ENCODE assay signal across 19 mouse cellular contexts in the genomic region with DNA sequence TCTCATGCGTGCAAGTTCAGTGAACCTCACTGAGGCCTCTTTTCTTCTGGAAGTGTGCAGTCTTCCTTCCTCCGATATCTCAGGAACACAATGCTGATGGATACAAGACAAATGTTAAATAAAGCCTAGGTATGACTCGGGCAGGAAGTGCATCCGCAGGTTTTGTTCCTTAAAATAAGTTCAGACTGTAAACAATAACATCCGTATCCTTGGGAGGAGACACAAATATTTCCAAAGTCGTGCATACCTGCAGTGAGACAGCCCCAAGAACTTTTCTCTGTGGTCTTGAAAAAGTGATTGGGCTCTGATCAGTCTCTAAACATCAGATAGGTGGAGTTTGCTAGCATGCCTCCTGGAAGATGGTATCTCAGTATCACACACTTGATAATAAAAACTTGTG. TPM values are rescaled to one million over a fixed set of nuclear protein-coding genes. Genes with fewer than 3 reads are reported as not detected.
DNase-seq lines count a peak whose midpoint lies in the region; ATAC-seq and TF ChIP-seq lines count a peak whose summit lies in the region.
"Had no signal": no experiment of that assay in that cellular context is flagged by ENCODE, and none has a peak within 500 bp of the region (broad histone marks: within the 10 kb centered on the region; RNA-seq: fewer than 3 reads in every experiment).

No protein-coding gene starts in this region.

- TF ChIP-seq POLR2A in heart, adult 2 months (IDR thresholded peaks at IDR 0.05; ENCODE audit: insufficient read depth, low read depth, low read length): no peak

- peaks cover 95% of the 10 kb centered on the region for H3K36me3 ChIP-seq in heart, adult 2 months (ENCODE audit: control insufficient read depth, insufficient read depth, low read length)
- peaks cover 45% of the 10 kb centered on the region for H3K36me3 ChIP-seq in heart, postnatal 0 days (replicated peaks; ENCODE audit: control insufficient read depth, insufficient read depth, low read length)
- H3K36me3 ChIP-seq in heart, embryonic 10.5 days: peaks cover 37% of the 10 kb centered on the region; the same call in 1 of the 2 replicates
- 0 out of 2 replicates have a peak, but pooled peaks cover 6% of the 10 kb centered on the region for H3K36me3 ChIP-seq in lung, postnatal 0 days (ENCODE audit: insufficient read depth, low read length)
- H3K36me3 ChIP-seq: embryonic facial prominence, embryonic 13.5 days; forebrain, embryonic 12.5 days; hindbrain, embryonic 10.5 days; intestine, embryonic 15.5 days had no signal

- no peak for TF ChIP-seq EP300 in heart, adult 2 months (IDR thresholded peaks at IDR 0.05; ENCODE audit: insufficient read depth, low read depth, low read length)
- no peak for TF ChIP-seq EP300 in heart, postnatal 0 days (IDR thresholded peaks at IDR 0.05; ENCODE audit: low read depth)
- TF ChIP-seq EP300 in lung, postnatal 0 days (IDR thresholded peaks at IDR 0.05): peak; percentile 80

- intact Hi-C loops in heart, adult 2 months (cut with DNase I): loop anchor here (2.0 to 5.0 kb wide), 3 partner anchors 13 to 189 kb away; no protein-coding TSS in a partner anchor
- intact Hi-C loops in heart, postnatal 36 days (cut with DNase I): no loop called here

- no peaks in the 10 kb centered on the region for H3K27me3 ChIP-seq in heart, adult 2 months (ENCODE audit: control insufficient read depth, insufficient read depth, low read length)
- H3K27me3 ChIP-seq in heart, postnatal 0 days (ENCODE audit: control insufficient read depth, insufficient read depth, low read length): no peaks in the 10 kb centered on the region
- no peaks in the 10 kb centered on the region for H3K27me3 ChIP-seq in heart, embryonic 10.5 days (ENCODE audit: insufficient read depth, poor library complexity, severe bottlenecking)
- no peaks in the 10 kb centered on the region for H3K27me3 ChIP-seq in lung, postnatal 0 days (replicated peaks; ENCODE audit: insufficient read depth, low read length)
- H3K27me3 ChIP-seq: CH12.LX; embryonic facial prominence, embryonic 13.5 days; forebrain, embryonic 12.5 days; intestine, embryonic 15.5 days; Patski had no signal

- peak in 1 of 2 experiments; percentile 25 for DNase-seq in heart, adult 2 months
- no peak for DNase-seq in heart, postnatal 36 days
- DNase-seq in heart, postnatal 0 days (ENCODE audit: low spot score): no peak
- DNase-seq in heart, embryonic 10.5 days (ENCODE audit: low spot score): no peak
- no peak for DNase-seq in lung, postnatal 0 days (ENCODE audit: low spot score)
- no peak for DNase-seq in lung, postnatal 25 days (ENCODE audit: low spot score)
- DNase-seq: adrenal gland, postnatal 14 days; cerebellum, adult 18-20 months; cerebellum, adult 9-11 months; cerebellum, postnatal 36 days; gastrocnemius, postnatal 25 days had no signal

- H3K4me1 ChIP-seq in heart, adult 2 months (ENCODE audit: control insufficient read depth, insufficient read depth, low read length): peaks cover 52% of the 10 kb centered on the region
- peaks cover 92% of the 10 kb centered on the region for H3K4me1 ChIP-seq in heart, postnatal 0 days (ENCODE audit: control insufficient read depth, insufficient read depth)
- peaks cover 88% of the 10 kb centered on the region for H3K4me1 ChIP-seq in heart, embryonic 10.5 days
- peaks cover 3% of the 10 kb centered on the region; the same call in 1 of the 2 replicates for H3K4me1 ChIP-seq in lung, postnatal 0 days (ENCODE audit: insufficient read depth, low read depth, low read length)

- H3K79me2 ChIP-seq in heart, adult 2 months (replicated peaks; ENCODE audit: control insufficient read depth, insufficient read depth, low read length): peaks cover 9% of the 10 kb centered on the region

- no peak overlapping the region for H3K4me2 ChIP-seq in heart, postnatal 0 days (ENCODE audit: low read depth, low read length)
- no peak overlapping the region for H3K4me2 ChIP-seq in lung, postnatal 0 days (replicated peaks; ENCODE audit: low read depth, low read length)
- H3K4me2 ChIP-seq: embryonic facial prominence, embryonic 13.5 days; forebrain, embryonic 12.5 days; hindbrain, embryonic 14.5 days; intestine, embryonic 15.5 days had no signal

- 50% methylated on average over 6 of the region's 6 CpGs for WGBS in heart, adult 2 months
- WGBS in heart, postnatal 0 days: 63% methylated on average over 6 of the region's 6 CpGs
- 80% methylated on average over 6 of the region's 6 CpGs for WGBS in heart, embryonic 10.5 days
- 63% methylated on average over 6 of the region's 6 CpGs for WGBS in lung, postnatal 0 days

- no peaks in the 10 kb centered on the region for H3K9me3 ChIP-seq in heart, postnatal 0 days (replicated peaks; ENCODE audit: control insufficient read depth, low read length)
- no peaks in the 10 kb centered on the region for H3K9me3 ChIP-seq in heart, embryonic 10.5 days
- no peaks in the 10 kb centered on the region for H3K9me3 ChIP-seq in lung, postnatal 0 days (ENCODE audit: low read length)
- H3K9me3 ChIP-seq: embryonic facial prominence, embryonic 13.5 days; forebrain, embryonic 12.5 days; hindbrain, embryonic 10.5 days; intestine, embryonic 15.5 days had no signal

- no peak for TF ChIP-seq CTCF in heart, adult 2 months (IDR thresholded peaks at IDR 0.05)
- no peak for TF ChIP-seq CTCF in heart, postnatal 0 days (IDR thresholded peaks at IDR 0.05; ENCODE audit: low read depth)
- TF ChIP-seq CTCF in lung, postnatal 0 days (IDR thresholded peaks at IDR 0.05): no peak

- no peak overlapping the region for H3K9ac ChIP-seq in heart, adult 2 months (ENCODE audit: low read depth, low read length)
- no peak overlapping the region for H3K9ac ChIP-seq in heart, postnatal 0 days (replicated peaks; ENCODE audit: low read depth, low read length)
- no peak overlapping the region for H3K9ac ChIP-seq in lung, postnatal 0 days (replicated peaks; ENCODE audit: low read depth)
- H3K9ac ChIP-seq: embryonic facial prominence, embryonic 13.5 days; forebrain, embryonic 12.5 days; hindbrain, embryonic 14.5 days; intestine, embryonic 15.5 days had no signal

- peak overlapping the region; percentile 77 for H3K27ac ChIP-seq in heart, adult 2 months
- H3K27ac ChIP-seq in heart, postnatal 0 days (ENCODE audit: low read depth): peak overlapping the region; percentile 81
- no peak overlapping the region for H3K27ac ChIP-seq in heart, embryonic 10.5 days
- no peak overlapping the region for H3K27ac ChIP-seq in lung, postnatal 0 days (ENCODE audit: low read length)
- H3K27ac ChIP-seq: embryonic facial prominence, embryonic 13.5 days; hindbrain, embryonic 10.5 days; hindbrain, embryonic 14.5 days; intestine, embryonic 15.5 days had no signal

- ATAC-seq in heart, postnatal 0 days (ENCODE audit: insufficient read depth, low read depth): no peak
- peak; percentile 23; the same call in 1 of the 2 replicates for ATAC-seq in lung, postnatal 0 days
- ATAC-seq: activated CD4-positive, CD25-positive, alpha-beta regulatory T cell, adult 4 months; intestine, embryonic 15.5 days; Patski had no signal

- no peak overlapping the region for H3K4me3 ChIP-seq in heart, adult 2 months
- H3K4me3 ChIP-seq in heart, postnatal 0 days (ENCODE audit: low read depth, low read length): no peak overlapping the region
- H3K4me3 ChIP-seq in heart, embryonic 10.5 days: no peak overlapping the region
- H3K4me3 ChIP-seq in lung, postnatal 0 days (ENCODE audit: low read depth, low read length): no peak overlapping the region
- H3K4me3 ChIP-seq: embryonic facial prominence, embryonic 13.5 days; forebrain, embryonic 12.5 days; hindbrain, embryonic 10.5 days; intestine, embryonic 15.5 days had no signal

RNA-seq across cellular contexts. Expression of gene Nrp1, which starts 15.0 kb away (rescaled TPM):
- total RNA-seq in heart, adult 2 months (2021): 100 to 1,000 TPM; 115 TPM
- 64.5 and 101 TPM in 2 replicates for polyA plus RNA-seq in heart, adult 2 months (2012; rRNA removed)
- total RNA-seq in heart, postnatal 36 days (2021): 100 to 1,000 TPM; 100 to 116 TPM
- 122 and 126 TPM in 2 replicates for total RNA-seq in heart, postnatal 0 days (2014; rRNA removed; ENCODE audit: low replicate concordance)
- 90.5 TPM in 2 replicates for polyA plus RNA-seq in heart, postnatal 0 days (2015; fragmentation: Nextera tagmentation; extraction: Ambion mirVana)
- polyA plus RNA-seq in heart, embryonic 10.5 days (2016; fragmentation: Nextera tagmentation; extraction: Ambion mirVana): 107 and 120 TPM in 2 replicates
- polyA plus RNA-seq in lung, postnatal 0 days (2015; fragmentation: Nextera tagmentation; extraction: Ambion mirVana): 158 and 187 TPM in 2 replicates

Comparison
In these comparisons a context has a peak if more than half of its experiments do, and no peak if none do; other contexts are left out.
1. H3K27ac ChIP-seq: peak in heart, adult 2 months (single experiment) and heart, postnatal 0 days (single experiment); none in heart, embryonic 10.5 days (single experiment) and lung, postnatal 0 days (single experiment).